ENCODE assay signal across 12 mouse cellular contexts in genomic region chr1:191802820-191803655, GRCm38 (mm10). TPM values are rescaled to one million over a fixed set of nuclear protein-coding genes. Genes with fewer than 3 reads are reported as not detected.
A peak's percentile ranks its signal among the peaks of the same experiment; 100 is the strongest.
DNase-seq lines count a peak whose midpoint lies in the region; ATAC-seq lines count a peak whose summit lies in the region.
"Had no signal": no experiment of that assay in that cellular context is flagged by ENCODE, and none has a peak within 500 bp of the region (broad histone marks: within the 10 kb centered on the region; RNA-seq: fewer than 3 reads in every experiment).

No protein-coding gene starts in this region.

- no peak overlapping the region for H3K4me2 ChIP-seq in heart, embryonic 12.5 days
- H3K4me2 ChIP-seq in intestine, embryonic 16.5 days (ENCODE audit: low read depth, low read length) = peak overlapping the region; percentile 32; the same call in 1 of the 2 replicates
- no peak overlapping the region for H3K4me2 ChIP-seq in liver, embryonic 12.5 days
- H3K4me2 ChIP-seq: forebrain, embryonic 15.5 days; liver, embryonic 13.5 days had no signal

- no peaks in the 10 kb centered on the region for H3K36me3 ChIP-seq in heart, embryonic 12.5 days
- H3K36me3 ChIP-seq in intestine, embryonic 16.5 days (ENCODE audit: control insufficient read depth, insufficient read depth, low read length) = no peaks in the 10 kb centered on the region
- no peaks in the 10 kb centered on the region for H3K36me3 ChIP-seq in midbrain, embryonic 10.5 days
- no peaks in the 10 kb centered on the region for H3K36me3 ChIP-seq in liver, embryonic 12.5 days
- H3K36me3 ChIP-seq: forebrain, embryonic 15.5 days; liver, embryonic 13.5 days had no signal

- no peak overlapping the region for H3K9ac ChIP-seq in heart, embryonic 12.5 days
- H3K9ac ChIP-seq in intestine, embryonic 16.5 days (ENCODE audit: low read depth, low read length) = no peak overlapping the region
- no peak overlapping the region for H3K9ac ChIP-seq in liver, embryonic 12.5 days
- H3K9ac ChIP-seq: forebrain, embryonic 15.5 days; liver, embryonic 13.5 days had no signal

- peak; percentile 16 for DNase-seq in heart, adult 8-10 months (ENCODE audit: low spot score)
- peak; percentile 56 for DNase-seq in 3134 (ENCODE audit: extremely low read depth, insufficient read length, low spot score)
- peak; percentile 81 for DNase-seq in brain, adult 2 months (ENCODE audit: low read depth, low spot score)
- no peak for DNase-seq in thymus, postnatal 36 days
- DNase-seq in midbrain, embryonic 10.5 days (ENCODE audit: low spot score) = no peak
- DNase-seq: cerebellum, adult 11 months; kidney, adult 8-10 months; liver, embryonic 13.5 days had no signal

- WGBS in heart, embryonic 12.5 days = 48% methylated on average over 10 of the region's 10 CpGs
- WGBS in intestine, embryonic 16.5 days = 57% methylated on average over 10 of the region's 10 CpGs
- 76% methylated on average over 10 of the region's 10 CpGs for WGBS in midbrain, embryonic 10.5 days
- 55% methylated on average over 10 of the region's 10 CpGs for WGBS in liver, embryonic 12.5 days (ENCODE audit: insufficient replicate concordance)

- H3K27ac ChIP-seq in heart, embryonic 12.5 days (ENCODE audit: poor library complexity, severe bottlenecking) = no peak overlapping the region
- peak overlapping the region; percentile 51; the same call in 1 of the 2 replicates for H3K27ac ChIP-seq in intestine, embryonic 16.5 days (ENCODE audit: low read length)
- no peak overlapping the region for H3K27ac ChIP-seq in midbrain, embryonic 10.5 days (replicated peaks)
- H3K27ac ChIP-seq in liver, embryonic 12.5 days = no peak overlapping the region
- H3K27ac ChIP-seq: forebrain, embryonic 15.5 days; liver, embryonic 13.5 days had no signal

- no peak overlapping the region for H3K4me3 ChIP-seq in heart, embryonic 12.5 days
- no peak overlapping the region for H3K4me3 ChIP-seq in intestine, embryonic 16.5 days (ENCODE audit: low read length)
- H3K4me3 ChIP-seq in midbrain, embryonic 10.5 days = no peak overlapping the region
- no peak overlapping the region for H3K4me3 ChIP-seq in liver, embryonic 12.5 days
- H3K4me3 ChIP-seq: forebrain, embryonic 15.5 days; liver, embryonic 13.5 days had no signal

- H3K4me1 ChIP-seq in heart, embryonic 12.5 days (replicated peaks) = peaks cover 15% of the 10 kb centered on the region; the same call in 1 of the 2 replicates
- H3K4me1 ChIP-seq in intestine, embryonic 16.5 days (ENCODE audit: control insufficient read depth, insufficient read depth, low read length) = peaks cover 10% of the 10 kb centered on the region
- H3K4me1 ChIP-seq in midbrain, embryonic 10.5 days = no peaks in the 10 kb centered on the region
- H3K4me1 ChIP-seq in liver, embryonic 12.5 days = no peaks in the 10 kb centered on the region
- H3K4me1 ChIP-seq: forebrain, embryonic 15.5 days; liver, embryonic 13.5 days had no signal

- H3K9me3 ChIP-seq in heart, embryonic 12.5 days (replicated peaks) = peaks cover 5% of the 10 kb centered on the region
- peaks cover 3% of the 10 kb centered on the region; the same call in 1 of the 2 replicates for H3K9me3 ChIP-seq in intestine, embryonic 16.5 days (ENCODE audit: control insufficient read depth, low read length)
- H3K9me3 ChIP-seq in midbrain, embryonic 10.5 days (replicated peaks) = peaks cover 5% of the 10 kb centered on the region; the same call in 1 of the 2 replicates
- H3K9me3 ChIP-seq in liver, embryonic 12.5 days (replicated peaks) = no peaks in the 10 kb centered on the region; the same call in 1 of the 2 replicates
- H3K9me3 ChIP-seq: forebrain, embryonic 15.5 days had no signal

- ATAC-seq in heart, embryonic 12.5 days (ENCODE audit: insufficient number of reproducible peaks, low FRiP score) = no peak
- peak; percentile 60; the same call in 1 of the 2 replicates for ATAC-seq in intestine, embryonic 16.5 days
- ATAC-seq in liver, embryonic 12.5 days = no peak
- ATAC-seq: forebrain, embryonic 15.5 days had no signal

- H3K27me3 ChIP-seq in heart, embryonic 12.5 days (replicated peaks) = no peaks in the 10 kb centered on the region
- H3K27me3 ChIP-seq in intestine, embryonic 16.5 days (replicated peaks; ENCODE audit: control insufficient read depth, insufficient read depth, low read length) = no peaks in the 10 kb centered on the region
- H3K27me3 ChIP-seq in midbrain, embryonic 10.5 days (ENCODE audit: low read depth, poor library complexity, severe bottlenecking) = no peaks in the 10 kb centered on the region
- H3K27me3 ChIP-seq in liver, embryonic 12.5 days (replicated peaks) = no peaks in the 10 kb centered on the region
- H3K27me3 ChIP-seq: forebrain, embryonic 15.5 days; liver, embryonic 13.5 days had no signal

RNA-seq across cellular contexts. Expression of gene Nek2, which starts 18.2 kb away (rescaled TPM):
- total RNA-seq in heart, adult 8-10 months (2022) = under 1 TPM in 3 of 4 experiments, not detected in 1; 0.11 to 0.52 (median 0.31) TPM
- 37.9 and 39.5 TPM in 2 replicates for polyA plus RNA-seq in heart, embryonic 12.5 days (2016; fragmentation: Nextera tagmentation; extraction: Ambion mirVana)
- polyA plus RNA-seq in intestine, embryonic 16.5 days (2015; fragmentation: Nextera tagmentation; extraction: Ambion mirVana) = 43.1 and 44.1 TPM in 2 replicates
- polyA plus RNA-seq in midbrain, embryonic 10.5 days (2016; fragmentation: Nextera tagmentation; extraction: Ambion mirVana) = 63.3 and 66.6 TPM in 2 replicates
- 49.4 and 51.0 TPM in 2 replicates for polyA plus RNA-seq in liver, embryonic 12.5 days (2016; fragmentation: Nextera tagmentation; extraction: Ambion mirVana)

Comparison
In these comparisons a context has a peak if more than half of its experiments do, and no peak if none do; other contexts are left out.
1. DNase-seq: peak in heart, adult 8-10 months (single experiment), 3134 (single experiment) and brain, adult 2 months (single experiment); none in thymus, postnatal 36 days (0 of 2) and midbrain, embryonic 10.5 days (single experiment).